Mouse (Mus musculus): ENCODE data around the gene Nfe2.
"Not testable (repeated sequence)": the region's sequence is repeated elsewhere in the genome, so short reads cannot be mapped to it uniquely, and the experiment has no call there.

The Nfe2 gene

GRCm38 (mm10) chr15:103250195-103250740 is 7.9 kb downstream of the Nfe2 start:
- DNase-seq (ENCODE audit: low read depth in 1 of 2, low spot score in 2 of 2): peak; percentile 62 to 85

GRCm38 (mm10) chr15:103249511-103249910 is 8.7 kb downstream of the Nfe2 start:
- not testable (repeated sequence) for DNase-seq (ENCODE audit: low read depth in 1 of 2, low spot score in 2 of 2)

GRCm38 (mm10) chr15:103248401-103249313 is 9.5 kb downstream of the Nfe2 start:
- DNase-seq (ENCODE audit: low read depth in 1 of 2, low spot score in 2 of 2): no peak

- DNase-seq (ENCODE audit: low read depth in 1 of 2, low spot score in 2 of 2): no peak
Observed at GRCm38 (mm10) chr15:103247782-103248400, 10.3 kb downstream of the Nfe2 start.

- no peak for DNase-seq (ENCODE audit: low read depth in 1 of 2, low spot score in 2 of 2)
Observed at GRCm38 (mm10) chr15:103247078-103247781, 11.0 kb downstream of the Nfe2 start.

GRCm38 (mm10) chr15:103245616-103246015 is 12.6 kb downstream of the Nfe2 start:
- DNase-seq (ENCODE audit: low read depth in 1 of 2, low spot score in 2 of 2): no peak

- no peak for DNase-seq (ENCODE audit: low read depth in 1 of 2, low spot score in 2 of 2)
Observed at GRCm38 (mm10) chr15:103242885-103243284, 15.3 kb downstream of the Nfe2 start.

GRCm38 (mm10) chr15:103241071-103242018 is 16.9 kb downstream of the Nfe2 start:
- not testable (repeated sequence) for DNase-seq (ENCODE audit: low read depth in 1 of 2, low spot score in 2 of 2)

GRCm38 (mm10) chr15:103240160-103241028 is 17.8 kb downstream of the Nfe2 start, which contains the start of gene Hnrnpa1:
Gene Hnrnpa1, plus strand, starts transcription at chr15:103240432.
- peak; percentile 84 for DNase-seq (ENCODE audit: low read depth in 1 of 2, low spot score in 2 of 2)

GRCm38 (mm10) chr15:103239685-103240159 is 18.5 kb downstream of the Nfe2 start, which contains the start of gene Cbx5:
Gene Cbx5, minus strand, starts transcription at chr15:103239816.
- DNase-seq (ENCODE audit: low read depth in 1 of 2, low spot score in 2 of 2): peak; percentile 96

- DNase-seq (ENCODE audit: low read depth in 1 of 2, low spot score in 2 of 2): peak; percentile 77 to 80
Observed at GRCm38 (mm10) chr15:103239130-103239684, 19.0 kb downstream of the Nfe2 start.

- no peak for DNase-seq (ENCODE audit: low read depth in 1 of 2, low spot score in 2 of 2)
Observed at GRCm38 (mm10) chr15:103237295-103237694, 20.9 kb downstream of the Nfe2 start.

GRCm38 (mm10) chr15:103233119-103233518 is 25.1 kb downstream of the Nfe2 start:
- no peak for DNase-seq (ENCODE audit: low read depth in 1 of 2, low spot score in 2 of 2)

GRCm38 (mm10) chr15:103228904-103229303 is 29.3 kb downstream of the Nfe2 start:
- no peak for DNase-seq (ENCODE audit: low read depth in 1 of 2, low spot score in 2 of 2)

GRCm38 (mm10) chr15:103227572-103227971 is 30.6 kb downstream of the Nfe2 start:
- DNase-seq (ENCODE audit: low read depth in 1 of 2, low spot score in 2 of 2): no peak

- no peak for DNase-seq (ENCODE audit: low read depth in 1 of 2, low spot score in 2 of 2)
Observed at GRCm38 (mm10) chr15:103227022-103227421, 31.2 kb downstream of the Nfe2 start.

GRCm38 (mm10) chr15:103224161-103224560 is 34.0 kb downstream of the Nfe2 start:
- no peak for DNase-seq (ENCODE audit: low read depth in 1 of 2, low spot score in 2 of 2)

GRCm38 (mm10) chr15:103221386-103221785 is 36.8 kb downstream of the Nfe2 start:
- no peak for DNase-seq (ENCODE audit: low read depth in 1 of 2, low spot score in 2 of 2)

GRCm38 (mm10) chr15:103220785-103221184 is 37.4 kb downstream of the Nfe2 start:
- no peak for DNase-seq (ENCODE audit: low read depth in 1 of 2, low spot score in 2 of 2)
